Mouse (Mus musculus) gastrocnemius, postnatal 4 days (tissue): ENCODE results near the gene Snrpb. TPM values are rescaled to one million over a fixed set of nuclear protein-coding genes. Genes with fewer than 3 reads are reported as not detected.

Source experiments
- DNase-seq, 2 experiments: peaks; one replicate each; pipeline ENCODE4 v3.0.0; 2021 to 2022; ENCODE audit warnings: low spot score in 2 of 2, mixed read lengths in 2 of 2
- long read RNA-seq, 2 experiments: library from polyadenylated mRNA; stranded (forward); transcript quantifications; one replicate each; pipeline ENCODE4 v2.0.0; 2021
- total RNA-seq, 2 experiments: library from RNA; stranded (reverse); gene quantifications; 2 replicates each; pipeline ENCODE4 v1.2.3; 2021

Snrpb gene
- 100 to 1,000 TPM; 188 to 199 TPM for total RNA-seq
- long read RNA-seq, experiment 1, transcript Snrpb-201 (7 exons, 1,161 nt) = major isoform, 313 of 325 reads
- long read RNA-seq, experiment 1, partial matches to known transcripts = 4 of 325 reads
- long read RNA-seq, experiment 1, other reads (novel, unspliced or antisense) = 7 of 325 reads
- long read RNA-seq, experiment 2, transcript Snrpb-201 (7 exons, 1,161 nt) = major isoform, 288 of 302 reads
- long read RNA-seq, experiment 2, partial matches to known transcripts = 3 of 302 reads
- long read RNA-seq, experiment 2, other reads (novel, unspliced or antisense) = 9 of 302 reads

- DNase-seq = peak; percentile 76 to 91
Measured at GRCm38 (mm10) chr2:130178706-130179506, at the start of gene Snrpb. Gene Snrpb, minus strand, starts transcription at chr2:130179403.

GRCm38 (mm10) chr2:130211581-130211980, 32.4 kb upstream of the Snrpb start:
- no peak for DNase-seq

- DNase-seq = no peak
Measured at GRCm38 (mm10) chr2:130209636-130210035, 30.4 kb upstream of the Snrpb start.

DNA sequence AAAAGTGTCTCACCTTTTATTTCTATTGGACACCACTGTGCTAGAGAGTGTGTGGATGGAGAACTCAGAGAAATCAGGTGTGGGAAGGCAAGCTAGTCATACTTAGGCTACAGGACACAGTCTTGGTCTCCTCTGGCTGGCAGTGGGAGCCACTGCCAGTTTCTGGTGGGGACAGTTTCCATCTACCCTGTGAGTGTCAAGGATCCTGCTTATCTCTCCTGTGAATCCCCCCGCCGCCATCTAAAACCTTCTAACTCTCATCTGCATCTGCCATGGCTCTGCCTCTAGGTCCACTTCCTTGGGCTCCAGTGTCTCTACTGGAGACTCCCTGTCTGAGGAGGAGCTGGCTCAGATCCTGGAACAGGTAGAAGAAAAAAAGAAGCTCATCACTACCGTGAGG, 28.8 kb upstream of the Snrpb start:
- no peak for DNase-seq

- DNase-seq = no peak
Measured at GRCm38 (mm10) chr2:130207376-130207775, 28.2 kb upstream of the Snrpb start.

GRCm38 (mm10) chr2:130200961-130201360, 21.8 kb upstream of the Snrpb start:
- DNase-seq = no peak

DNA sequence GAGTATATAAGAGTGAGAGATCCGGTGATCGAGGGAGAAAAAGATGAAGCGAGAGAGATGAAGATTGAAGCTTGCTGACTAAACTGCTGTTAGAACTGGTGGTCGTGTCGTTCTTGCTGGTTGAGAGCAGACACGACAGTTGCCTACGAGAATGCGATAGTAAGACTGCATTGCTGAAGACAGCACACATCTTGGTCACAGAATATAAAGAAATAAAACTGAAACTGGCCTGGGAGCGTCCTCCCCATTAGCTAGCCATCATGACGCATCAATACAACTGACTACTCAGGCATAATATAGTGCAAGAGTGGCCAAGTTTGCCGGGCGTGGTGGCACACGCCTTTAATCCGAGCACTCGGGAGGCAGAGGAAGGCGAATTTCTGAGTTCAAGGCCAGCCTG, 15.7 kb upstream of the Snrpb start, which contains the start of gene Tmc2:
Gene Tmc2, plus strand, starts transcription at position 301 of the 400 bp plus-strand sequence.
- DNase-seq = no peak

DNA sequence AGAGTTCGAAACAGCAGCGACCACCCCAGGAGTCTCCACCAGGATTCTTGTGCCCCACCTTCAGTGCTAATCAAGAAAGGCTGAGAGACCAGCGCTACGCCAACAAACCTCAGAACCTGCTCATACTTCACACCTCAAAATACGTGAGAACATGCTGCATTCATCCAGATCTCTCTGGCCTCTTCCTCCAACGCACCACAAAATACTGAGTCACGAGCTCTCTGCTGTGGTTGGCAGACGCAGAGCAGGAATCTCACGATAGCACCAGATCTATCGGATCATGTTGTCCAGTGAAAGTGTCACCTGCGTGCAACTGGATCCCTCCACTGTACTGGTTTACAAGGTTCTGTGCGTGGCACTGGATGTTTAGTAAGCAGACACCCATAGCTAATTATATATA, 9.2 kb upstream of the Snrpb start:
- DNase-seq = no peak

- DNase-seq = no peak
Measured at GRCm38 (mm10) chr2:130179507-130180019, 360 bp upstream of the Snrpb start.

GRCm38 (mm10) chr2:130178381-130178705, 860 bp downstream of the Snrpb start:
- no peak for DNase-seq

DNA sequence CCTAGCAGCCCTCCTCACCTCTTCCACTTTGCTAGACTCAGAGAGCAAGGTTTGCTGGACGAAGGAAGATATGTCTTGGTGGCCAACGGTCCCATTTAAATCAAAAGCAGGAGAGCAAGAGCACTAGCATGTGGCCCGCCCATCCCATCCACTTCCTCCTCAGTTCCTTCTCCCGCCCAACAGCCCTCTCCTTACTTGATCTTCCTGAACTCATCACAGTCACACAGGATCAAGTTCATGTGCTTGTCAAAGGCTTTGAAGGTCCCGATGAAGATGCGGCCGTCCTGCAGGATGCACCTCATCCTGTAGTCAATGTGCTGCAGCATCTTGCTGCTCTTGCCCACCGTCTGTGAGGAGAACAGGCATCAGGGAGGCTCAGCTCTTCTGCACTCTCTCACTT, 2.4 kb downstream of the Snrpb start:
- DNase-seq = no peak

DNA sequence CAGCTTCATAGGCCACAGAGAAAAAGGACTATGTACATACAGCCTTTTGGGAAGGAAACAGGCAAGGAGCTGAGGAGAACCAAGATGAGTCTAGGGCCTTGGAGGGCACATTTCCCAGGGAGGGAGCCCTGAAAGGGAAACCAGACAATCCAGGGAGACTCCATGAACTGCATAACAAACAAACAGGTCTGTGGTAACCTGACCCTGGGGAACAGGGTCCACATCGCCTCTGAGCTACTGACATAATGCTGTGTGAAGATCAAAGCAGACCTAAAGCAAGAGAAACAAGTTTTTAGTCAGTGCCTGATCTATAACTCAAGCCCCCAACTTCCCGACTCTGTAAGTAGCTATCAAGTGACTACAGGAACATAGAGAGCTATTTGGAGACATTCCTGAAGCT, 7.5 kb downstream of the Snrpb start:
- DNase-seq = no peak

DNA sequence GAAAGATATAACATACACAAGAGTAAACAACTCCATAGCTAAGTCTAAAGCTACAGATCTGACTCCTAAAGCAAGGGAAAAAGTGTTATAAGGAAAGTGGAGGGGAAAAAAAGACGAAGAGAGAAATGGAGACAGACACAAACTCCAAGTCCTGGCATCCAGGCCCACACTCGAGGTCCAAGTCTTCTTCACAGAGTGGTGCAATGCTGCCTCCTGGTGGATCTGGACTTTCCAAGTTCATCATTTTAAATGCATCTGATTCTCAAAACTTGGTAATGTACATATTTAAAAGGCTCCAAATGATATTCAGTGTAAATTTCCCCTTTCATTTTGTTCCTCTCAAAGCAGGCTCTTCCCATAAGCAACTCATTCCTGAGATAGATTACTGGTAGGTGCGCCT, 11.3 kb downstream of the Snrpb start:
- DNase-seq = peak in 1 of 2 experiments; percentile 64

DNA sequence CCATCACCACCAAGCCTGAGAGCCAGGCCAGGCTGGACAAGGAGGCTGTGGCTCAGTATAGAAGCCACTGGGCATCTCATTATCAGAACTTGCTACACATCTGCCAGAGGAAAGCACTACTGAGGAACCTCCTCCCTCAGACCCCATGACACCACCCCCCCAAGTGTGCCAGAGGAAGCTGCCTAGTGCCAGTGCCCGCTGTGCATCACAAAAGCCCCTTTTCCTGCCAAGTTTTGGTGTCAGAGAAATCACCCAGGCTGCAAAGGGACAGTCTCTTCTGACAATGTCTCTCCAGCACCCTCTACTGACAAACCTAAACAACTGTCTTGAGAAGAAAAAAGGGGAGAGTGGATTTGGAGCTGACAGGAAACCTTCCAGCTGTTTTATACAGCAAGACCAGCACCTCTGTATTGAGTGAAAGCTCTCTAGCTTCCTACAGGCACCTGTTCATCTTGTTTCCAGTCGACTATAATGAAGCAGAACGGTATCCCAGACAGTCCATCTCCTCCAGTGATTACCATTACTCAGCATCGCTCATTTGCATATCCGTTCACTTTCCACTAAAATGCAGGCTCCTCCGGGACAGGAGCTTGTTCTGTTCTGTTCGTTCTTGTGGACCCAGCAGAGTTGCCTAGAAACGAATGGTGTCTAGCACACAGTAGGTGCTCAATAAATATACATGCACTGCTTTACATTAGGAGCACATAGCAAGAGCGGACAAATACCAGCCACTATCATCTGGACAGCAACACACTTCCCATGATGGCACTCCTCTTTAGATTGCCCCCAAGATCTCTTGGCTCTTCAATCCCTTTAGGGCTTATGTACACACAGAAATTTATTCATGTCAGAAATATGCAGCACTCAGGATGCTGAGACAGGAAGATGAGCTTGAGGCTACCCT, 12.6 kb downstream of the Snrpb start:
- DNase-seq = no peak

- DNase-seq = no peak
Measured at GRCm38 (mm10) chr2:130162701-130163100, 16.5 kb downstream of the Snrpb start.

DNA sequence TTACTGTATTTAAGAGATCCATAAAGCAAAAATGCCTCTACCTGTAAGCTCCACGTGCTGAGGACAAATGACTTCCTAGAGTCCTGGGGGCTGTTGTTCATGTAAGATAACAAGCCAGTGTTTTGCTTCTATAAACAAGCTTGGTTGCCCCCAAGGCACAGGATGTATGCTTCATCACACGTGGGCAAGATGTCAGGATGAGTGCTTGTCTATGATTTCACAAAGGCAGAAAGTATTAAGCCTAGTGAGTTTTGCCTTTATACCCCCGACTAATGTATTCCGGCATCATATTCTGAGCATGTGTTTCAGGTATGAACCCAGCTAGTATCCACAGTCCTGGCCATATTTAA, 21.1 kb downstream of the Snrpb start:
- no peak for DNase-seq

DNA sequence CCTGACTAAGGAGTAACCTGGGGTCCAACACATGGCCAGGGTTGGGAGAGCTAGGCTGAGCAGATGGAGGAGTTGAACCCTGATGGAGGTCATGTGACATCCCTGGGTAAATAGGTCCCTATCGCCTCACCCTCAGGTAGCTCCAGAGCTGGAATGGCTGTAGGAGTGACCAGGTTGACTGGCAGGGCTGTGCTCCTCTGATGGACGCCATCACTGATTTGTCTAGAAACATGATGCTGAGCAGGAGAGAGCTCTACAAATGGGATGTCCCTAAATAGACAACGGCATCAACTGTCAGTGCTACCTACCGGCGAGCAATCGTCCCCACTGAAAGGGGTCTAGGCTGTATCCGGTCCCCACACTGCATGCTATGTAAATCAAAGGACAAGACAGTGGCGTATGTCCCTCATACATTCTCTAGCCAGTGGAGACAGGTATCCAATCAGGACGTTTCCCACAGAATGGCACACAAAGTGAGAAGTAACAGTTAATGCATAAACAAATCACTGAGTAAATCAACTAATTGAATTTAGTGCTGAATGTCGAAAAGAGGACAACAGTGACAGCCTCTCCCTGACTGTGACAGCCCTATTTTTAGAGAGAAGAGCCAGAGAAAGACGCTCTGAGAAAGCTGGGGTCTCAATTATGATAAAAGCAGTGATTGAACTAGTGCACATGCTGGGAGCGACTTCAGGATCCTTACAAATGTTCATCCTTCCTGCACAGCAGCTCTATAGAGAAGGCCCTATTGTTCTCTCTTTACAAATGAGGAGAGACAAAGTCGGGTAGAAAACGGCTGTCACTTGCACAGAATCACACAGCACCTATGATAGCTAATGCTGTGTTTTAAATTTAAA, 21.7 kb downstream of the Snrpb start:
- no peak for DNase-seq

DNA sequence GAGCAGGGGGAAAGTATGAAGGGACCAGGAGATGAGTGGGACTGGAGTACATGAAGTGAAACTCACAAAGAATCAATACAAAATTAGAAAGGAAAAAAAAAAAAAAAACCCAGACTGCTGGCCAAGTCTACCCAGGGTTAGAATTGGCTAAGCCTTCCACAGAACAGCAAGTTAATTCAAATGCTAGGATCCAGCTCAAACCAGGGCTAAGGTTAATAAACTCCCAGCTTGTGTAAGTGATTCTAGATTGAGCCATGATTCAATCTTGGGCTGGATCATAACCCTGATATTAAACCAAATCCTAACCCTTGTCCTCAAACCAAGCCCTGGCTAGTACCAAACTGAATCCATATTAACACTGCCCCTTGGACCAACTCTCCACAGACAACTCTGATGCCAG, 23.4 kb downstream of the Snrpb start:
- no peak for DNase-seq

DNA sequence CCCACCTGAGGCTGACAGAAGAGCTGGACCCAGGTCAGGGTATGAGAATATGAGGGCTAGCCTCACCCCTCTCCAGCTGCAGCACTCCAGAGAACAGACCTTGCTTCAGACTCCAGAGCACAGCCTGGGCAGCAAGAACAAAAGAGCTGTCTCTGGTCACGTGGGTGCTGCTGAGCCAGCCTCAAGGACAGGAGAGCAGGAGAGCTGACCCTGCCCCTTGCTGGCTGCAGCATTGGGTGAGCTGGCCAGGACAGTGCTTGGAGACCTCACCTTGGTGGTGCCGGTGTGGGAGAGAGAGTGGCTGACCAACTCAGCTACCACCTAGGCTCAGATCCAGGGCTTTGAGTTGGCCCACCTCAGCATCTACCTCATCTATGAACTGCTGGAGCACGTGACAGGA, 24.0 kb downstream of the Snrpb start:
- no peak for DNase-seq

DNA sequence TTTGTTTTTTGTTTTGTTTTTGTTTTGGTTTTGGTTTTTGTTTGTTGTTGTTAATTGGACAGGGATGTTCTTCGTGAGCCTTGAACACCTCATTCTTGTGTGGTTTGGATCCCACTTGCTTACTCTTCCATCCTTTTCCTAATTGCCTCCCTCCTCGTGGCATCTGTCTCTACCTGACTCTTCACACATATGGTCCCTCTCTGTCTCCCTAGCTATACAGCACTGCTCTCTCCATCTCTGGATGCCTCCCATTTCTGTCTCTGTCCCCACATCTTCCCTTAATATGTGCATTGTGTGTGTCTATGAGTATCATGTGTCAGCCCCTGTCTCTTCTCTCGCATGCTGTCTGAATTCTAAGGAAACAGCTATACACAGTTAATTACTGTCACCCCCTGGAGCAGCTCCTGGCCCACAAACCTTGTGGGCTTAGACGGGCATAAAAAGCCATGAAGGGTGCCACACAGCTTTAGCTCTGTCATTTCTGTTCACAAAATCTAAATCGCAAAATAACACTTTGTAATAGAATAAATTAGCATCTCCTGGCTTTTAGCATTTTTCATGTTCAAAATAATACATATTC, 33.0 kb downstream of the Snrpb start:
- DNase-seq = no peak
